Comparison of ENCODE assay signal across 9 mouse cellular contexts in genomic region chr16:6791655-6792054, GRCm38 (mm10).
DNase-seq lines count a peak whose midpoint lies in the region; ATAC-seq and TF ChIP-seq lines count a peak whose summit lies in the region.
"Had no signal": no experiment of that assay in that cellular context is flagged by ENCODE, and none has a peak within 500 bp of the region (broad histone marks: within the 10 kb centered on the region; RNA-seq: fewer than 3 reads in every experiment).

No protein-coding gene starts in this region.

- ATAC-seq in lung, embryonic 14.5 days (ENCODE audit: insufficient read depth): no peak; the same call in 1 of the 2 replicates
- no peak for ATAC-seq in erythroid progenitor cell, adult 5-6 weeks (replicated peaks; ENCODE audit: low FRiP score, poor library complexity, severe bottlenecking)

- no peak overlapping the region for H3K4me2 ChIP-seq in lung, embryonic 14.5 days

- peak; percentile 72 for TF ChIP-seq CTCF in lung, embryonic 14.5 days (IDR thresholded peaks at IDR 0.05; ENCODE audit: low read depth)

- H3K9ac ChIP-seq in lung, embryonic 14.5 days: no peak overlapping the region

- H3K9me3 ChIP-seq in embryonic facial prominence, embryonic 10.5 days: no peaks in the 10 kb centered on the region
- H3K9me3 ChIP-seq in lung, embryonic 14.5 days (ENCODE audit: low read depth, low read length): no peaks in the 10 kb centered on the region

- WGBS in embryonic facial prominence, embryonic 10.5 days: 19% methylated on average over 9 of the region's 9 CpGs
- 12% methylated on average over 9 of the region's 9 CpGs for WGBS in lung, embryonic 14.5 days

- no peak overlapping the region for H3K4me3 ChIP-seq in embryonic facial prominence, embryonic 10.5 days
- no peak overlapping the region for H3K4me3 ChIP-seq in lung, embryonic 14.5 days (ENCODE audit: low read depth, low read length)
- H3K4me3 ChIP-seq: erythroblast, embryonic 14.5 days had no signal

- no peaks in the 10 kb centered on the region for H3K4me1 ChIP-seq in embryonic facial prominence, embryonic 10.5 days
- H3K4me1 ChIP-seq in lung, embryonic 14.5 days (ENCODE audit: insufficient read depth): no peaks in the 10 kb centered on the region

- no peak overlapping the region for H3K27ac ChIP-seq in embryonic facial prominence, embryonic 10.5 days (replicated peaks)
- no peak overlapping the region for H3K27ac ChIP-seq in lung, embryonic 14.5 days (ENCODE audit: low read depth)

- 0 out of 2 replicates have a peak, but pooled peaks cover 8% of the 10 kb centered on the region for H3K27me3 ChIP-seq in embryonic facial prominence, embryonic 10.5 days (replicated peaks; ENCODE audit: low read depth, poor library complexity, severe bottlenecking)
- no peaks in the 10 kb centered on the region for H3K27me3 ChIP-seq in lung, embryonic 14.5 days (ENCODE audit: insufficient read depth, low read length)

- H3K36me3 ChIP-seq in embryonic facial prominence, embryonic 10.5 days (replicated peaks): no peaks in the 10 kb centered on the region
- H3K36me3 ChIP-seq in lung, embryonic 14.5 days (ENCODE audit: insufficient read depth): no peaks in the 10 kb centered on the region

- DNase-seq in ES-CJ7 (ENCODE audit: low read depth, low spot score): peak; percentile 78
- peak; percentile 48 to 71 for DNase-seq in adrenal gland, postnatal 36 days
- DNase-seq in embryonic facial prominence, embryonic 10.5 days (ENCODE audit: low spot score): peak; percentile 64
- DNase-seq in heart, postnatal 36 days: peak; percentile 21 to 39
- peak; percentile 34 to 74 for DNase-seq in kidney, postnatal 36 days
- peak; percentile 85 for DNase-seq in lung, embryonic 14.5 days
- DNase-seq in retina, postnatal 1 day: peak; percentile 79

- intact Hi-C loops in heart, postnatal 36 days (cut with DNase I): loop anchor here (5.0 kb wide), 1 partner anchor 1141 kb away; no protein-coding TSS in a partner anchor

Comparison
In these comparisons a context has a peak if more than half of its experiments do, and no peak if none do; other contexts are left out.
1. DNase-seq: peak in every context shown above with its lines; median percentile 85 in lung, embryonic 14.5 days; 79 in retina, postnatal 1 day; 78 in ES-CJ7; 64 in embryonic facial prominence, embryonic 10.5 days; 60 in adrenal gland, postnatal 36 days; 54 in kidney, postnatal 36 days; 30 in heart, postnatal 36 days.